Mouse (Mus musculus): Measurements from ENCODE around the gene Zcchc14. TPM values are rescaled to one million over a fixed set of nuclear protein-coding genes. Genes with fewer than 3 reads are reported as not detected.

Zcchc14 gene
- polyA plus RNA-seq, 1 experiment from 2014 or later = 39.2 TPM

DNA sequence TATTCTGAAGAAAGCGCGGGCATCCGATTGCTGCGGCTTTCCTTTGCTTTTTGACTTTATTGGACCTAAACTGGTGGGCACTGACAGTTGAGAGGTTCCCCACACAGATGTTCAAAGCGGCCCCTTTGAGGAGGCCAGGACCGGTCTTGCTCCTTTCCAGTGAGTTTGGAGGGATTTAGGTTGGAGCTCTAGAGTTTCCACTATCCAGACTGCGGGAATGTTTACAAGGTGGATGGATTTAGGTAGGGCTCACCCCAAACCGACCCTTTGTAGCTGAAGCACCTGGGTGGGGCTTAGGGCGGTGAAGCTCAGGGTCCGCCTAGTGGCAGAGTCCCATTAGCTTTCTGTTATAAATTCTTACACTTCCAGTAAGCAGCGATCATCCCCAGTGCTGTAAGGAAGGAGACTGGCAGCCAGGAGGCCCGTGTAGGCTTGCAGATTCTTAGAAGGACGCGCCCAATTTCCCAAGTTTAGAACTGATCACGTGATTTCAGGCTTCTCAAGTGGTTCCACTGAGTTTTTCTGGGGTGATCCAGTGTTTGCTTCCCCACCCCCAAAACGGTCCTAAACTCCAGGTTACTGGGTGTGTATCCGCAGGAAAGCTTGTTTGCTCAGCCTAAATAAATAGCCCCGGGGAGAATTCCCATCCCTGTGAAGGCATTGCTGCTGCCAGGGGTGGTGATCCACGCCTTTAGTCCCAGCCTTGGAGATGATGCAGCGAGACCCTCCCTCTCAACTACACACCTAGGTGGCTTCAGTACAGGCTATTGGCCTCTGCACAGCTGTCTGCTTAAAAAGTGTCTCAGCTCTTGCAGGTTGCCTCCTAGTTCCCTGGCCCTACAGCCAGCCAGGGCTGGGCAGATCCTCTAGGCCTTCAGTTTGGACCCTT is 61.3 kb downstream of the Zcchc14 start:
- Histone ChIP-seq H3K4me2 (replicated peaks) (peak overlapping the region; percentile 92), H3K36me3 (peaks cover 25% of the 10 kb centered on the region), H3K9me3 (no peaks in the 10 kb centered on the region), H3K27me3 (no peaks in the 10 kb centered on the region), H3K4me1 (peaks cover 27% of the 10 kb centered on the region), H3K4me3 (peak overlapping the region; percentile 89), H3K27ac (replicated peaks) (peak overlapping the region; percentile 89), H3K9ac (replicated peaks) (peak overlapping the region; percentile 86)
- ATAC-seq (replicated peaks) = no peak
- WGBS = 18% methylated on average over 20 of the region's 20 CpGs

DNA sequence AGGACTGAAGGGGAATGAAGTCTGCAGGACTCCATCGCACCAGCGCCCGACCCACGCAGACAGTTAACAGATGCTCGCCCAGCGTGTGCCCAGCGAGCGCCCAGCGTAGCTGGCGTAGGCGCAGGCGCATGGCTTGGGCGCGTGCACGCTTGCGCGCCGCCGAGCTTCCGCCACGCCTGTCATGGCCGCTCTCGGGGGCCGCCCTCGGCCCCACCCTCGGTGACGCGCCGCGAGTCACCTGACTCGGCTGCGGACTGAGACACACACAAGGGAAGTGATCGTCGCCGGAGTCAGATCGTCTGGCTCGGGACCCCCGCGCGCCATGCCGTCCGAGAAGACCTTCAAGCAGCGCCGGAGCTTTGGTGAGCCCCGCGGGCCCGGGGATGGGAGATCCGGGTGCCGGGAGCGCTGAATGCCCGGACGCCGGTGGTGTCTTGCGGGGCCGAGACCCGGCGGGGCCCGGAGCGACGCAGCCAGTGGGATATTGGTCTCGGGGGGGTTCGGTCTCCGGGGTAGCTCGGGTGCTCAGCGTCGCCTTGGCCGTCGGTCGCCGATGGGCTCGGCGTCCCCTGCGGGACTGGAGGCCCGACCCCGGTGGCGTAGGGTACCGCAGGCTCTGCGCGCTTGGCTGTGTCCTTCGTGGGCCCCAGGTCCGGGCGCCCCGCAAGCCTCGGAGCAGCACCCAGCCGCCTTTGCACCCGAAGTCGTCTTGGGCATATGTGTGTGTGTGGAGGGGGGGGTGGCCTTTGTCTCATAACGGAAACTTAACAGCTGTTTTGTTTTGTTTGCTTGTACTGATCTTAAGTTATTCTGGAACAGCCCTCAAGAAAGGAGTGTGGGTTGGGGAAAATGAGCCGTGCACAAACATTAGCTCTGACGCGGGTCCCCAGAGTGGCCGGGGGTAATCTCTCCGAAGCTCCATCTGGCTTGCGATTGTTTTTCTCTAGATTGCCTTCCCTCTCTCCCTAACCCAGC is 62.2 kb downstream of the Zcchc14 start, which contains the start of gene Map1lc3b:
Map1lc3b (plus strand) TSS at position 159 of the 975 bp plus-strand sequence.
- Histone ChIP-seq H3K4me3 (peak within 1 kb of the TSS; percentile 89), H3K27ac (replicated peaks) (peak within 1 kb of the TSS; percentile 89), H3K27me3 (no peaks in the 10 kb centered on the region), H3K36me3 (peaks cover 17% of the 10 kb centered on the region), H3K4me2 (replicated peaks) (peak within 1 kb of the TSS; percentile 92), H3K9me3 (no peaks in the 10 kb centered on the region), H3K9ac (replicated peaks) (peak within 1 kb of the TSS; percentile 86), H3K4me1 (peaks cover 30% of the 10 kb centered on the region)
- under 1% methylated on average over 94 of the region's 94 CpGs for WGBS
- peak; percentile 88 for ATAC-seq (replicated peaks)

- no peak overlapping the region for H3K9ac ChIP-seq (replicated peaks)
- ATAC-seq (replicated peaks) = no peak
- H3K4me3 ChIP-seq = no peak overlapping the region
- H3K4me2 ChIP-seq (replicated peaks) = no peak overlapping the region
- H3K4me1 ChIP-seq = peaks cover 35% of the 10 kb centered on the region
- no peaks in the 10 kb centered on the region for H3K27me3 ChIP-seq
- H3K27ac ChIP-seq (replicated peaks) = peak overlapping the region; percentile 89; the same call in 1 of the 2 replicates
- peaks cover 7% of the 10 kb centered on the region for H3K36me3 ChIP-seq
- 52% methylated on average over 2 of the region's 2 CpGs for WGBS
- no peaks in the 10 kb centered on the region for H3K9me3 ChIP-seq
These were observed 63.4 kb downstream of the Zcchc14 start for GRCm38 (mm10) chr8:121589205-121589726.

DNA sequence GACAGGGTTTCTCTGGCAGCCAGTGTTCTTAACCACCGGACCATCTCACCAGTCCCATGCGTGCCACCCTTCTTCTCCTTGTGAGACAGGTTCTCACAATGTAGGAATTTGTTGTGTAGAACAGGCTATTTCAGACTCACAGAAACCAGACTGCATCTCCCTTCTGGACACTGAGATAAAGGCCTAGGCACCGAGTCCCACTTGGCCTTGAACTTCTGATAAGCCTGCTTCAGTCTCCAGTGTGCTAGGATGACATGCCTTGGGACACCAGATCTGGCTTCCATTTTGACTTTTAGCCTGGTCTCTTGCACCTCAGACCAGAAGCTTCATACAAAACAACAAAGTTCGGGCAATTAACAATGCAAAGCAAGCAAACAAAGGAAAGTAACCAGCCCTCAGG is 64.0 kb downstream of the Zcchc14 start:
- ATAC-seq (replicated peaks) = no peak
- H3K9ac ChIP-seq (replicated peaks) = no peak overlapping the region
- H3K27me3 ChIP-seq = no peaks in the 10 kb centered on the region
- H3K36me3 ChIP-seq = peaks cover 4% of the 10 kb centered on the region; the same call in 1 of the 2 replicates
- 90% methylated on average over 4 of the region's 4 CpGs for WGBS
- no peak overlapping the region for H3K4me2 ChIP-seq (replicated peaks)
- no peaks in the 10 kb centered on the region for H3K9me3 ChIP-seq
- H3K4me3 ChIP-seq = no peak overlapping the region
- peaks cover 35% of the 10 kb centered on the region for H3K4me1 ChIP-seq
- H3K27ac ChIP-seq (replicated peaks) = no peak overlapping the region

GRCm38 (mm10) chr8:121585159-121585825 is 67.4 kb downstream of the Zcchc14 start:
- Histone ChIP-seq H3K9me3 (no peaks in the 10 kb centered on the region), H3K36me3 (no peaks in the 10 kb centered on the region), H3K27me3 (no peaks in the 10 kb centered on the region), H3K4me2 (replicated peaks) (peak overlapping the region; percentile 68), H3K4me3 (peak overlapping the region; percentile 60), H3K4me1 (peaks cover 13% of the 10 kb centered on the region), H3K9ac (replicated peaks) (peak overlapping the region; percentile 66), H3K27ac (replicated peaks) (peak overlapping the region; percentile 65)
- WGBS = 1% methylated on average over 47 of the region's 47 CpGs
- peak; percentile 96 for ATAC-seq (replicated peaks)

- Histone ChIP-seq H3K9me3 (no peaks in the 10 kb centered on the region), H3K4me2 (replicated peaks) (peak overlapping the region; percentile 68), H3K4me1 (peaks cover 10% of the 10 kb centered on the region), H3K27me3 (no peaks in the 10 kb centered on the region), H3K9ac (replicated peaks) (0 out of 2 replicates have a peak overlapping the region, but pooled peaks have one; percentile 66), H3K27ac (replicated peaks) (0 out of 2 replicates have a peak overlapping the region, but pooled peaks have one; percentile 65), H3K36me3 (no peaks in the 10 kb centered on the region), H3K4me3 (peak overlapping the region; percentile 60)
- WGBS = 48% methylated on average over 13 of the region's 13 CpGs
- ATAC-seq (replicated peaks) = no peak
These were observed 68.0 kb downstream of the Zcchc14 start for GRCm38 (mm10) chr8:121584730-121585129.

GRCm38 (mm10) chr8:121583653-121584052 is 69.0 kb downstream of the Zcchc14 start:
- Histone ChIP-seq H3K4me2 (replicated peaks) (no peak overlapping the region), H3K9me3 (no peaks in the 10 kb centered on the region), H3K9ac (replicated peaks) (no peak overlapping the region), H3K4me3 (no peak overlapping the region), H3K4me1 (peaks cover 15% of the 10 kb centered on the region), H3K27me3 (no peaks in the 10 kb centered on the region), H3K36me3 (no peaks in the 10 kb centered on the region), H3K27ac (replicated peaks) (no peak overlapping the region)
- 61% methylated on average over 8 of the region's 8 CpGs for WGBS
- ATAC-seq (replicated peaks) = no peak

DNA sequence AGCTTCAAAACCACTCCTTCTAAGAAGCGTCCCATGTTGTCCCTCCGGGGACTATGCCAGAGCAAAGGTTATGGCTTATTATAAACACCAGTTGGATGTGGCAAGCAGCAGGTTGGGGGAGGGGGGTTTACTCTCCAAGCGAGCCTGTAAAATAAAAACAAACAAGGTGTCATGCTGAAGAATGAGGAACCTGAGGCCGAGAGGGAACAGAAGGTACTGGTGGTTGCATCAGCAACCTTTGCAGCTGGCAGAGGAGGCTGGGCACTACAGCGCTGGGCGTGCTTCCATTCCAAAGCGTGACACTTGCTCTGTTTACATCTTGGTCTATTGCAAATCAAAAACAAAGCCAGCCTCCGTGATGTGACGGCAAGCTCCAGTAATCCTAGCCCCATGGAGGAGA is 72.2 kb downstream of the Zcchc14 start:
- Histone ChIP-seq H3K27me3 (no peaks in the 10 kb centered on the region), H3K4me3 (no peak overlapping the region), H3K4me1 (peaks cover 35% of the 10 kb centered on the region), H3K36me3 (no peaks in the 10 kb centered on the region), H3K9me3 (no peaks in the 10 kb centered on the region), H3K4me2 (replicated peaks) (no peak overlapping the region), H3K27ac (replicated peaks) (no peak overlapping the region), H3K9ac (replicated peaks) (no peak overlapping the region)
- 50% methylated on average over 9 of the region's 9 CpGs for WGBS
- ATAC-seq (replicated peaks) = no peak

DNA sequence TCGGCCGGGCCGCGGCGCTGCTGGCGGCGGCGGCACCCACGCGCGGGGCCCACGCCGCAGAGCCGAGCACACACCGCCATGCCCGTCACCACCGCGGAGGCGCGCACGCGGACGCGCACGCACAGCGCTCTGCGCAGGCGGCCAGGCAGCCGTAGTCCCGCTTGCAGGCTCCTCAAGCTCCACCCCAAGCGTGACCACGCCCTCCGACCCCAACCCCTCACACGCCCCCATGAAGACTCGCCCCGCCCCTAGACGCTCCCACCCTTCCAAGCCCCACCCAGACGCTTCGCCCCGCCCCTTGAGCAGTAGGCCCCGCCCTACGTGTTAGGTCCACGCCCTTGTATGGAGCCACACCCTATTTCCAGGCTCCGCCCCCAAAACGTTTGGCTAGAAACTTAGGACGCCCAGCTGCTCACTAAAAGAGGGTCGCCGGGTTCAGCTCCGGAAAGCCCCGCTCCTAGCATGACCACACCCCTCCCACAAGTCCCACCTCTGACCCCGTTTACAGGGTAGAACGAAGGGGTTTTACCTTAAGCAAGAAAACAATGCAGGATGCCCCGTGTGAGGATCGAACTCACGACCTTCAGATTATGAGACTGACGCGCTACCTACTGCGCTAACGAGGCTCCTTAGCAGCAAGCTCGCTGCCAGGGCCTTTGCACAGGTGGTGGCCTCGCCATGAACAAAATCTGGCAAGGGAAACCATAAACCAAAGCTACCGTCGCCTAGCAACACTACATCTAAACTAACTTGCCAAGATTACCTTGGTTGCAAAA is 73.8 kb downstream of the Zcchc14 start, which contains the start of gene Fbxo31:
Fbxo31 (minus strand) TSS at position 131 of the 776 bp plus-strand sequence.
- Histone ChIP-seq H3K4me3 (peak within 1 kb of the TSS; percentile 95), H3K4me2 (replicated peaks) (peak within 1 kb of the TSS; percentile 68), H3K4me1 (peaks cover 31% of the 10 kb centered on the region), H3K9ac (replicated peaks) (peak within 1 kb of the TSS; percentile 85), H3K36me3 (no peaks in the 10 kb centered on the region), H3K27ac (replicated peaks) (peak within 1 kb of the TSS; percentile 60), H3K9me3 (no peaks in the 10 kb centered on the region), H3K27me3 (no peaks in the 10 kb centered on the region)
- WGBS = under 1% methylated on average over 60 of the region's 63 CpGs
- ATAC-seq (replicated peaks) = peak; percentile 94

GRCm38 (mm10) chr8:121577751-121578675 is 74.7 kb downstream of the Zcchc14 start:
- no peaks in the 10 kb centered on the region for H3K9me3 ChIP-seq
- WGBS = 2% methylated on average over 41 of the region's 44 CpGs
- peak overlapping the region; percentile 95 for H3K4me3 ChIP-seq
- peak overlapping the region; percentile 68 for H3K4me2 ChIP-seq (replicated peaks)
- ATAC-seq (replicated peaks) = peak; percentile 0
- H3K4me1 ChIP-seq = peaks cover 31% of the 10 kb centered on the region
- H3K27me3 ChIP-seq = no peaks in the 10 kb centered on the region
- peak overlapping the region; percentile 85 for H3K9ac ChIP-seq (replicated peaks)
- H3K36me3 ChIP-seq = no peaks in the 10 kb centered on the region
- peak overlapping the region; percentile 60 for H3K27ac ChIP-seq (replicated peaks)

All from forebrain, embryonic 15.5 days (tissue).